In genomic region chr16:44559330-44559695, GRCm38 (mm10) we compare ENCODE assay signal across 8 mouse cellular contexts. TPM values are rescaled to one million over a fixed set of nuclear protein-coding genes. Genes with fewer than 3 reads are reported as not detected.
DNase-seq lines count a peak whose midpoint lies in the region; ATAC-seq and TF ChIP-seq lines count a peak whose summit lies in the region.

No protein-coding gene starts in this region.

- H3K36me3 ChIP-seq in lung, embryonic 14.5 days (ENCODE audit: insufficient read depth) = no peaks in the 10 kb centered on the region
- H3K36me3 ChIP-seq in intestine, embryonic 15.5 days = no peaks in the 10 kb centered on the region
- no peaks in the 10 kb centered on the region for H3K36me3 ChIP-seq in neural tube, embryonic 15.5 days

- H3K4me1 ChIP-seq in cerebellum, adult 2 months (ENCODE audit: control insufficient read depth, insufficient read depth, low read length) = peaks cover 9% of the 10 kb centered on the region; the same call in 1 of the 2 replicates
- peaks cover 4% of the 10 kb centered on the region; the same call in 1 of the 2 replicates for H3K4me1 ChIP-seq in lung, embryonic 14.5 days (ENCODE audit: insufficient read depth)
- 0 out of 2 replicates have a peak, but pooled peaks cover 2% of the 10 kb centered on the region for H3K4me1 ChIP-seq in intestine, embryonic 15.5 days (replicated peaks)
- peaks cover 25% of the 10 kb centered on the region for H3K4me1 ChIP-seq in neural tube, embryonic 15.5 days

- no peak for ATAC-seq in lung, embryonic 14.5 days (ENCODE audit: insufficient read depth)
- ATAC-seq in intestine, embryonic 15.5 days = no peak
- ATAC-seq in neural tube, embryonic 15.5 days (ENCODE audit: low FRiP score) = no peak
- no peak for ATAC-seq in megakaryocyte, adult 5-6 weeks (ENCODE audit: poor library complexity, severe bottlenecking)

- H3K4me3 ChIP-seq in cerebellum, adult 2 months (replicated peaks; ENCODE audit: insufficient read depth, low read depth, low read length) = peak overlapping the region; percentile 75
- peak overlapping the region; percentile 88 for H3K4me3 ChIP-seq in lung, embryonic 14.5 days (ENCODE audit: low read depth, low read length)
- no peak overlapping the region for H3K4me3 ChIP-seq in intestine, embryonic 15.5 days (replicated peaks)
- peak overlapping the region; percentile 66 for H3K4me3 ChIP-seq in neural tube, embryonic 15.5 days (replicated peaks)

- H3K27ac ChIP-seq in cerebellum, adult 2 months (ENCODE audit: insufficient read depth, low read length) = peak overlapping the region; percentile 76; the same call in 1 of the 2 replicates
- H3K27ac ChIP-seq in lung, embryonic 14.5 days (ENCODE audit: low read depth) = 0 out of 2 replicates have a peak overlapping the region, but pooled peaks have one; percentile 24
- H3K27ac ChIP-seq in intestine, embryonic 15.5 days = no peak overlapping the region
- H3K27ac ChIP-seq in neural tube, embryonic 15.5 days (replicated peaks) = no peak overlapping the region

- 11% methylated on average over 5 of the region's 5 CpGs for WGBS in cerebellum, adult 2 months
- 11% methylated on average over 5 of the region's 5 CpGs for WGBS in lung, embryonic 14.5 days
- WGBS in intestine, embryonic 15.5 days = 17% methylated on average over 5 of the region's 5 CpGs
- WGBS in neural tube, embryonic 15.5 days = 15% methylated on average over 5 of the region's 5 CpGs

- H3K27me3 ChIP-seq in cerebellum, adult 2 months (ENCODE audit: control insufficient read depth, insufficient read depth, low read length) = no peaks in the 10 kb centered on the region
- no peaks in the 10 kb centered on the region for H3K27me3 ChIP-seq in lung, embryonic 14.5 days (ENCODE audit: insufficient read depth, low read length)
- no peaks in the 10 kb centered on the region for H3K27me3 ChIP-seq in intestine, embryonic 15.5 days (replicated peaks)
- H3K27me3 ChIP-seq in neural tube, embryonic 15.5 days (replicated peaks) = no peaks in the 10 kb centered on the region

- H3K9ac ChIP-seq in lung, embryonic 14.5 days = peak overlapping the region; percentile 97; the same call in 1 of the 2 replicates
- no peak overlapping the region for H3K9ac ChIP-seq in intestine, embryonic 15.5 days
- no peak overlapping the region for H3K9ac ChIP-seq in neural tube, embryonic 15.5 days (replicated peaks)

- peak overlapping the region; percentile 64 for H3K4me2 ChIP-seq in lung, embryonic 14.5 days
- H3K4me2 ChIP-seq in intestine, embryonic 15.5 days (replicated peaks) = peak overlapping the region; percentile 91
- H3K4me2 ChIP-seq in neural tube, embryonic 15.5 days = peak overlapping the region; percentile 97

- no peak for TF ChIP-seq CTCF in cerebellum, adult 2 months (IDR thresholded peaks at IDR 0.05; ENCODE audit: borderline replicate concordance, insufficient read depth, low read depth, low read length)
- no peak for TF ChIP-seq CTCF in lung, embryonic 14.5 days (IDR thresholded peaks at IDR 0.05; ENCODE audit: low read depth)

- no peak for TF ChIP-seq POLR2A in cerebellum, adult 2 months (IDR thresholded peaks at IDR 0.05; ENCODE audit: borderline replicate concordance, insufficient read depth, low read length)

- no peaks in the 10 kb centered on the region for H3K9me3 ChIP-seq in lung, embryonic 14.5 days (ENCODE audit: low read depth, low read length)
- no peaks in the 10 kb centered on the region for H3K9me3 ChIP-seq in intestine, embryonic 15.5 days
- no peaks in the 10 kb centered on the region for H3K9me3 ChIP-seq in neural tube, embryonic 15.5 days (replicated peaks)

- DNase-seq in cerebellum, adult 2 months = peak in 1 of 2 experiments; percentile 39
- no peak for DNase-seq in cerebellum, postnatal 25 days
- no peak for DNase-seq in lung, embryonic 14.5 days
- no peak for DNase-seq in lung, postnatal 25 days (ENCODE audit: low spot score)
- no peak for DNase-seq in gastrocnemius, postnatal 10 days

RNA-seq across cellular contexts. Expression of gene Boc, which starts 0.6 kb away (rescaled TPM):
- 37.9 and 43.6 TPM in 2 replicates for polyA plus RNA-seq in cerebellum, adult 2 months (2012; rRNA removed)
- 36.4 and 38.8 TPM in 2 replicates for polyA plus RNA-seq in lung, embryonic 14.5 days (2014; fragmentation: Nextera tagmentation; extraction: Ambion mirVana)
- 9.8 and 10.3 TPM in 2 replicates for polyA plus RNA-seq in intestine, embryonic 15.5 days (2015; fragmentation: Nextera tagmentation; extraction: Ambion mirVana)
- polyA plus RNA-seq in neural tube, embryonic 15.5 days (2015; fragmentation: Nextera tagmentation; extraction: Ambion mirVana) = 6.9 and 8.1 TPM in 2 replicates
- 0.07 TPM in 1 of 2 replicates, not detected in the other for total RNA-seq in megakaryocyte, adult 5-6 weeks (2015)
- total RNA-seq in megakaryocyte, adult 5-6 weeks (2017) = not detected in 2 replicates
- 10 to 100 TPM; 14.0 to 15.9 TPM for total RNA-seq in gastrocnemius, postnatal 10 days (2021)

Comparison
In these comparisons a context has a peak if more than half of its experiments do, and no peak if none do; other contexts are left out.
1. H3K27ac ChIP-seq: peak in cerebellum, adult 2 months (single experiment) and lung, embryonic 14.5 days (single experiment); none in intestine, embryonic 15.5 days (single experiment) and neural tube, embryonic 15.5 days (single experiment).
2. Peak in every context shown above with its lines, with median percentiles within 50 percentile points of each other: H3K4me2 ChIP-seq.